Mouse (Mus musculus) layer of hippocampus, adult 11-12 months (tissue): ENCODE results near the gene Treh.
A peak's percentile ranks its signal among the peaks of the same experiment; 100 is the strongest.
"Not testable (repeated sequence)": the region's sequence is repeated elsewhere in the genome, so short reads cannot be mapped to it uniquely, and the experiment has no call there.

Experiments
- DNase-seq: peaks from one replicate; pipeline ENCODE4 v3.0.0; 2022; ENCODE audit warnings: low spot score

Treh gene

GRCm38 (mm10) chr9:44673005-44673404 lies at the start of gene Treh:
Gene Treh, plus strand, starts transcription at chr9:44673233.
- DNase-seq: no peak

- no peak for DNase-seq
Measured at GRCm38 (mm10) chr9:44624390-44624789, 48.6 kb upstream of the Treh start.

- DNase-seq: no peak
Measured at GRCm38 (mm10) chr9:44626268-44626667, 46.8 kb upstream of the Treh start.

- DNase-seq: no peak
Measured at GRCm38 (mm10) chr9:44637551-44638169, 35.4 kb upstream of the Treh start.

GRCm38 (mm10) chr9:44638726-44639125 lies 34.3 kb upstream of the Treh start:
- not testable (repeated sequence) for DNase-seq

GRCm38 (mm10) chr9:44640028-44640427 lies 33.0 kb upstream of the Treh start:
- DNase-seq: not testable (repeated sequence)

- no peak for DNase-seq
Measured at GRCm38 (mm10) chr9:44640646-44641357, 32.2 kb upstream of the Treh start.

- no peak for DNase-seq
Measured at GRCm38 (mm10) chr9:44641616-44642015, 31.4 kb upstream of the Treh start.

- no peak for DNase-seq
Measured at GRCm38 (mm10) chr9:44643103-44643502, 29.9 kb upstream of the Treh start.

GRCm38 (mm10) chr9:44644186-44644585 lies 28.8 kb upstream of the Treh start:
- DNase-seq: no peak

- DNase-seq: peak; percentile 41
Measured at GRCm38 (mm10) chr9:44645481-44645880, 27.6 kb upstream of the Treh start.

- no peak for DNase-seq
Measured at GRCm38 (mm10) chr9:44645924-44646323, 27.1 kb upstream of the Treh start.

- DNase-seq: no peak
Measured at GRCm38 (mm10) chr9:44646366-44646765, 26.7 kb upstream of the Treh start.

GRCm38 (mm10) chr9:44647026-44647425 lies 26.0 kb upstream of the Treh start:
- no peak for DNase-seq

GRCm38 (mm10) chr9:44647656-44648055 lies 25.4 kb upstream of the Treh start:
- no peak for DNase-seq

- no peak for DNase-seq
Measured at GRCm38 (mm10) chr9:44648881-44649281, 24.2 kb upstream of the Treh start.

- peak; percentile 74 for DNase-seq
Measured at GRCm38 (mm10) chr9:44652027-44652426, 21.0 kb upstream of the Treh start.

- DNase-seq: no peak
Measured at GRCm38 (mm10) chr9:44653896-44654295, 19.1 kb upstream of the Treh start.

- peak; percentile 63 for DNase-seq
Measured at GRCm38 (mm10) chr9:44655098-44656066, 17.7 kb upstream of the Treh start.

GRCm38 (mm10) chr9:44663706-44664105 lies 9.3 kb upstream of the Treh start:
- no peak for DNase-seq

GRCm38 (mm10) chr9:44671416-44671815 lies 1.6 kb upstream of the Treh start:
- DNase-seq: no peak

- no peak for DNase-seq
Measured at GRCm38 (mm10) chr9:44672291-44672865, 655 bp upstream of the Treh start.
